Mouse (Mus musculus): Measurements from ENCODE around the gene Ass1.

Gene Ass1

GRCm38 (mm10) chr2:31458989-31459936, 10.7 kb upstream of the Ass1 start:
- DNase-seq (ENCODE audit: low read depth, low spot score) = no peak

- DNase-seq (ENCODE audit: low read depth, low spot score) = no peak
Observed at GRCm38 (mm10) chr2:31460025-31460571, 9.9 kb upstream of the Ass1 start.

- DNase-seq (ENCODE audit: low read depth, low spot score) = no peak
Observed at GRCm38 (mm10) chr2:31460920-31461319, 9.1 kb upstream of the Ass1 start.

DNA sequence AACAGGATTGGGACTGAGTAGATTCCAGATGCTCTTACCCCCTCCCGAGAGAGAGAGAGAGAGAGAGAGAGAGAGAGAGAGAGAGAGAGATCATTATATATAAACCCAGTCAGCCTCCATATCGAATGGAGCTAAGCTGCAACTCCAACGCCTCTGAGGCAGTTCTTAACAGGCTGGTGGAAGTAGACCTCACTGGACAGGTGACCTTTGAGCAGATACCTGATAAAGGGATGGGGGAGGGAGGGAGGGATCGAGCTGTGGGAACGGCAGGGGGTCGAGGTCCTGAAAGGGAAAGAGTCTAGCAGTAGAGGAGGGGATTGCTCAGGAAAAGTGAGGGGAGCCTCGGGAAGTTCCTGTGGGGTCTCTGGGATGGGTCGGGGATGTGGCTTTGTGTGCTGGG, 8.0 kb upstream of the Ass1 start:
- no peak for DNase-seq (ENCODE audit: low read depth, low spot score)

DNA sequence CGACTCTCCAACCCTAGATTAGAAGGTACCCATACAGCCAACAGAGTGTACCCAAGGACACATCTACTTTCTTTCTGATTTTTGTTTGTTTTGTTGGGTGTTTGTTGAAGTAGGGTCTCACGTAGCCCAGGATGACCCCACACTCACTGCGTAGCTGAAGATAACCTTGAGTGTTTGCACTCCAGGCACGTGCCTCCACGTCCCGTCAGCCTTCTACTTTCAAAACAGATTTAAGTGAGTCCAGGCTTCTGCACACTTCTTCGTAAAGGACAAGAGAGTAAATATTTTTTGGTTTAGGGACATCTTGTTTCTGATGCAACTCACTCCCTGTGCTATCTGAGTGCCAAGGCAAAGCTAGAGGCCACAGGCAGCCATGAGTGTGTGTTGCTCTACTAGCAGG, 6.8 kb upstream of the Ass1 start:
- no peak for DNase-seq (ENCODE audit: low read depth, low spot score)

DNA sequence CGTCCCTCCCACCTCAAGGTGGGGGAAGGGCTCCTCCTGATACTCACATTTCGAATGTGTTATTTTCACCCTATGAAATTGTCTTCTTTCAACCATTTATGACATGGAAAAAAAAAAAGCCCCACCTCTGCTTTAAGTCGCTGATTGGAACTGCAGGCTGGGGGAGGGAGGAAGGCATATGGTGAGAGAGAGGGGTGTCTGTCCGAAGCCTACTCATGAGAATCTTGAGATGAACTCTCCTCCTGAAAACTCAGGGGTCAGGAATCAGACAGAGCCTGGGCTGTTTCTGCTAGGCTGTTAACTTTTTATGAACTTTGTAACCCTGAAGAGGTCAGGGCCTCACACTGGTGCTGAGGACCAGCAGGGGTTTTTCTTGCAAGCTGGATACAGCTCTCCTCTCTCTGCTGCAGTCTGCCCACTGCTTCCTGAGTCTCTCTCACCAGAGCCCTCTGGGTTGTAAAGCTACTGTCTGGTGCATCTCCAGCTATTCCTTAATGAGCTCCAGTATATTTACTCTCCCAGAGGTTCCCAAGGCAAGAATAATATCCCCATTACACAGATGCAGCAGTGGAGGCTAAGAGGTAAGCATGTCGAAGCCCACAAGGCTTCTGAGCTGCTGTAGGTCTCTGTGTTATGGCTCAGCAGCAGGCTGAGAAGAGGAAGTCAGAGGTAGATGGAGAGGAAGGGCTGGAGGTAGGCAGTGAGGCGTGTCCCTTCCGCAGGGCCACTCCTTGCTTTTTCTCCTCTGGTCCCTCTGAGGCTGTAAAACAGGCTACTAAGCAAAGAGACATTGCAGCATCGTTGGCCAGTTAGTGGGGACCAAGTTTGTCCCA, 6.1 kb upstream of the Ass1 start:
- no peak for DNase-seq (ENCODE audit: low read depth, low spot score)

- no peak for DNase-seq (ENCODE audit: low read depth, low spot score)
Observed at GRCm38 (mm10) chr2:31464529-31464910, 5.5 kb upstream of the Ass1 start.

GRCm38 (mm10) chr2:31467457-31467856, 2.5 kb upstream of the Ass1 start:
- no peak for DNase-seq (ENCODE audit: low read depth, low spot score)

- DNase-seq (ENCODE audit: low read depth, low spot score) = no peak
Observed at GRCm38 (mm10) chr2:31468857-31469256, 1.1 kb upstream of the Ass1 start.

DNA sequence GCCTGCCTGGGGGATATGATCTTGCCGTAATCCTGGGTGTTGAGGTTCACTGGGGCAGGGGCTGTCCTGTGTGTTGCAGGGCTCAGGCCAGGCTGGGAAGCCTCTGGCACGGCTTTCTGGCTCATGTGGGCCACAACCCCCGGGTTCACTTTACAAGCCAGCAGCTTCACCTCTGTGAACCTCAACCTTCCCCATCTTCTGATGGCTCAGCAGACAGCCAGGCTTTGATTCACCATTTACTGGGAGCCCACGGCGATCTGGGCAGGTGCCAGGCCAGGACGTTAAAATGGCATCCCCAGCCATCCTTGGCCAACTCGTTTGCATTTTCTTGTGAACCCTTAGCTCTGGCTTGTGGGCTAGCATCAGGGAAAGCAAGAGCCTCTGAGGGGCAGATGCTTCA, 527 bp upstream of the Ass1 start:
- no peak for DNase-seq (ENCODE audit: low read depth, low spot score)

DNA sequence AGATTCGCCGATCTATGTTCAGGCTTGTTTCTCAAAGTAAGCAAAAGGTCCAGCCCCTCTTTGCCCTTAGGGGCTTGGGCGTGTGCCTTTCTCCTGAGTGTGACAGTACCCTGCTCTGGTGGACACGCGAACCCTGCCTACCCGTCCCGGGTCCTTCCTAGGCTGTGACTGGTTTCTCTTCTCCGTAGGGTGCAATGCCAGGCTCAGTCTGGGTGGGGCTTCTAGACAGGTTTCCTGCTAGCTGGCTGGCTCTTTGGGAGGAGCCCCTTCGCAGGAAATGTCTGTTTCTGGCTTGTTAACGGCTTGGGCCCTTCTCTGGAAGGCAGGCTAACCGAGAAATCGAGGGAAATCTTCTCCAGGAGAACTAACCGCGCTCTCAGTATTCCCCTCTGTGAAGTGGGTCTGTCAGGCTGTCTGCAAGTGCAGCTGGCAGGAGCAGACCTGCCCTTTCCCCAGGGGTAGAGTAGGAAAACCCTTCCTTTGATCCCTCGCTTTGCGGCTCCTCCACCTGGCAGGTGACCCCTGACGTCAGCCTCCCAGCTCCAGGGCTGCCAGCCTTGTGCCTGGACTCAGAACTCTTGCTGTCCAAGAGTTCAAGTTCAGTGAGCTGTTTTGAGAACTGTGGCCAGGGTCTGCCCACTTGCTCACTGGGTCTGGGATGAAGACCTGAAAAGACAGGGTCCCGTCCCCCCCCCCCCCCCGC, 827 bp downstream of the Ass1 start:
- DNase-seq (ENCODE audit: low read depth, low spot score) = no peak

DNA sequence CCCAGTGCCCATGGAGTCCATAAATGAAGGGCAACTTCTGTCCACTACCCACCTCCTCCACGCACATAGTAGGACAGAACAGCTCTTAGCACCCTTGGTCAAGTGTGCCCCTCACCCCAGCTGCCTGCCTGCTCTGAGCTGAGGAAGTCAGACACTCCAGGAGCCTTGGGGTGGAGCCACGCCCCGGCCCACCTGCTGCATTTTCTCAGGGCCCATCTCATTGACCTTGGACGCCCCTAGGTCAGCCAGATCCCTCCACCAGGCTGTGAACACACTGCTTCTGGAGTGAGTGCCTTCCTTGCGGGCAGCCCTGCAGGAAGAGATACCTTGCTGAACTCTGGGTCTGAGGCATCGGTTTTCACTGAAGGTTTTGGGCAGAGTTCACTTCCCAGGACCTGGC, 1.6 kb downstream of the Ass1 start:
- no peak for DNase-seq (ENCODE audit: low read depth, low spot score)

DNA sequence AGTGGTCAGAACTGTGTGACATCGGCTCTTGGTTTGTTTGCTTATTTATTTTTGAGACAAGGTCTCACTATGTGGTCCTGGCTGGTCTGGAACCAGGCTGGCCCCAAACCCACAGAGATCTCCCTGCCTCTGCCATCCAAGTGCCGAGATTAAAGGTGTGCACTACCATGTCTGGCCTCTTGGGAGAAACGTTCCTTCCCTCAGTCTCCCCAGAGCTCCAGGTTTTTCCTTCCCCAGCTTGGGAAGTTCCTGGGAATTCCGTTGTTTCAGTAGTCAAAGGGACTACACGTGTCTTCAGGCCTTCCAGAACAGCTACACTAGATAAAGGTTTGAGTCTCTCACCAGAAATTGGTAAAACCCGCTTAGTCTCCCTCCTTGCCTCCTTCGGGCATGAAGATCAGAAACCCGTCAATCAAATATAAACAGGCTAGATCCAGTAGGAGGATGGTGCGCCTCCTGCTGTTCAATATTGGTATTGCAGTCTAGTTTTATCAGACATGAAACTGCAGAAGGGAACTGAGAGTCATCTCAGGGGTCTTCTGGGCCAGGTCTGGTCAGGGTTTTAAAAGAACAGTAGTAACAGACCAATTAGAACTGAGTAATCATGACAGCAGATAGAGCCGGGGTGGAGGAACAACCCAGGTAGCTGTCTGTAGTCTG, 2.5 kb downstream of the Ass1 start:
- DNase-seq (ENCODE audit: low read depth, low spot score) = peak; percentile 42

- DNase-seq (ENCODE audit: low read depth, low spot score) = no peak
Observed at GRCm38 (mm10) chr2:31473941-31474340, 3.9 kb downstream of the Ass1 start.

DNA sequence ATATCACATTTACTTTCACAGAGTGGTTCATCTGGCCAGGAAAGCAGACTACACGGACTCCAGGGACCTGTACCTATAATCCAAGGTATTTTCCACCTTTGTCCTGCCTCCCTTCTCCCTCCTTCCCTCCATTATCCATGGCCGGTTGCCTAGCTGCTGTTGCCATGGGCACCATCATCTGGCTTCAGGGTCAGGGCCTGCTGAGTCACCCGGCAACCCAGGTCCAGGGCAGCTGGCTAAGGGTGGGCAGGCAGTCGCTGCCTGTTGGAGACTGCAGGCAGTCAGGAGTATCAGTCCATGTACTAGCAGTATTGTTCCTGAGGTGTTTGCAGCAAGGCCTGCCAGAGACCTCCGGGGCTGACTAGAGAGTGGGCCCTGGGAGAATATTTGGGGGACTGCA, 4.7 kb downstream of the Ass1 start:
- no peak for DNase-seq (ENCODE audit: low read depth, low spot score)

DNA sequence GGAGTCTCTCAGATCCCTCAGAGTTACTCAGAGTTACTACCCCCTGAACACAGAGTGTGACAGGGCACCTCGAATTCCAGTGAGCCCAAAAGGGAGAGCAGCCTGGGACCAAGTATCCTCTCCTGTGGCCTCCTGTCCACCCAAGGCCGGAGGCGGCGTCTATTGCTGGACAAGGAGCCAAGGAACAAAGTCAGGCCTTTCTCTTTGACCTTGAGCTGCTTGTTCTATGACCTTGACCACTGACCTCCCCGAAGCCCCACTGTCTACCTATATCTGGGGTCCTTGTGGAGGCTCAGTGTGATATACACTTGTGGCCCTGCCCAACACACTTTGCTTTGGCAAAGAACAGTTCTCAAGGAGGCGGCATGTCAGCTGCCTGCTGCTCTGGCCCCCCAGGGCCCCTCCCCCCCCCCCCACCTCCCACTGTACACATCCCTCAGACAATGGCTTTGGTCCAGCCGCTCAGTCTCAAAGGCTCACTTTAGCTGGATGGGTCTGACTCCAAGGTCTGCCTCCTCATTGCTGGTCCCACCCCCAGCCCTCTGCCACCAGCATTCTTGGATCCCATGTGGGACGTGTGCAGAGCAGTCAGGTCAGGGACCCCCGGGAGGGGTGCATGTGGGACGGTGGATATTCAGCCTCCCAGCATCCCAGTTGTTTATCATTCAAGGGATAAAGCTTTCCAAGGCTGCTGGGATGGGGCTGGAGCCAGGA, 6.3 kb downstream of the Ass1 start:
- DNase-seq (ENCODE audit: low read depth, low spot score) = no peak

GRCm38 (mm10) chr2:31477234-31478161, 7.5 kb downstream of the Ass1 start:
- no peak for DNase-seq (ENCODE audit: low read depth, low spot score)

GRCm38 (mm10) chr2:31482914-31483575, 13.0 kb downstream of the Ass1 start:
- DNase-seq (ENCODE audit: low read depth, low spot score) = peak; percentile 63

DNA sequence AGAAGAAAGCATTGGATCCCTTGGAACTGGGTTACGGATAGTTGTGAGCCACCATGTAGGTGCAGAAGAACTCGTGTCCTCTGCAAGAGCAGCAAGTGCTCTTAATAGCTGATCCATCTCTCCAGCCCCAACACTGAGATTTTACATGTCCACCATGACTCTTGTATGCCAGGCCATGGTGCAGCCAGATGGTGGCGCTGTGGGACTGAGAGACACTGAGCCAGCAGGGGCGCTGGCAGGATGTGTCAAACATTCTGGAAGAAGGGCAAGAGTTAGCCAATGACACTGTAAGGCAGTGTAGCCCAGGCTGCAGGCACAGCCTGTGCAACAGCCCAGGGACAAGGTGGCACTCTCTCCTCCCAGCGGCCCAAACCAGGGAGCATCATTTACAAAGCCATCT, 14.2 kb downstream of the Ass1 start:
- no peak for DNase-seq (ENCODE audit: low read depth, low spot score)

Measured in c-Kit-negative CD71-positive TER-119-positive erythroid progenitor cells, embryonic 14.5 days (primary cell).